Mouse (Mus musculus) liver, embryonic 14 days (tissue): ENCODE measurements around the gene 4930447F04Rik. TPM values are rescaled to one million over a fixed set of nuclear protein-coding genes. Genes with fewer than 3 reads are reported as not detected.

Source experiments
- polyA plus RNA-seq: library from polyadenylated mRNA; depleted of rRNA; stranded (reverse); fragments of >200 nt; gene quantifications from 2 replicates; pipeline ENCODE4 v1.2.3, GENCODE M21; 2012; rRNA removed

The 4930447F04Rik gene
- not detected in 2 replicates for polyA plus RNA-seq

GRCm38 (mm10) chrX:66304124-66304523 lies at the start of gene 4930447F04Rik:
TSS of gene 4930447F04Rik (minus strand) at chrX:66304224.

